Mouse (Mus musculus) embryonic fibroblast, embryonic 13.5 days (primary cell): ENCODE results near the gene Sipa1.

Experiments
- CTCF ChIP-seq: IDR thresholded peaks from 2 replicates; pipeline ENCODE4 v1.5.1; 2011; ENCODE audit warnings: mild to moderate bottlenecking, control low read depth, low read length, moderate library complexity, borderline replicate concordance; ENCODE audit not compliant: insufficient read depth
- POLR2A ChIP-seq: IDR thresholded peaks from 2 replicates; pipeline ENCODE4 v1.6.1; 2011; ENCODE audit warnings: low read depth, mild to moderate bottlenecking, control low read depth, low read length, moderate library complexity

- no peak for TF ChIP-seq CTCF
- no peak for TF ChIP-seq POLR2A
These were observed 4.9 kb upstream of the Sipa1 start for GRCm38 (mm10) chr19:5668372-5668771.
